In genomic region chr9:121075246-121075645, GRCm38 (mm10) we compare ENCODE assay signal across 12 mouse cellular contexts.
DNase-seq lines count a peak whose midpoint lies in the region; ATAC-seq and TF ChIP-seq lines count a peak whose summit lies in the region.
"Had no signal": no experiment of that assay in that cellular context is flagged by ENCODE, and none has a peak within 500 bp of the region (broad histone marks: within the 10 kb centered on the region; RNA-seq: fewer than 3 reads in every experiment).

No protein-coding gene starts in this region.

- H3K27me3 ChIP-seq in hindbrain, embryonic 14.5 days (ENCODE audit: control insufficient read depth, insufficient read depth, low read length), result no peaks in the 10 kb centered on the region
- no peaks in the 10 kb centered on the region for H3K27me3 ChIP-seq in intestine, embryonic 15.5 days (replicated peaks)
- H3K27me3 ChIP-seq: liver, embryonic 12.5 days; stomach, embryonic 15.5 days had no signal

- no peaks in the 10 kb centered on the region for H3K9me3 ChIP-seq in hindbrain, embryonic 14.5 days (ENCODE audit: control insufficient read depth, low read length)
- no peaks in the 10 kb centered on the region for H3K9me3 ChIP-seq in intestine, embryonic 15.5 days
- H3K9me3 ChIP-seq: hindbrain, embryonic 10.5 days; liver, embryonic 12.5 days; stomach, embryonic 15.5 days had no signal

- H3K4me2 ChIP-seq in hindbrain, embryonic 14.5 days (replicated peaks), result no peak overlapping the region
- H3K4me2 ChIP-seq in intestine, embryonic 15.5 days (replicated peaks), result no peak overlapping the region
- H3K4me2 ChIP-seq: liver, embryonic 12.5 days; stomach, embryonic 15.5 days had no signal

- no peak for TF ChIP-seq CTCF in olfactory bulb, adult 2 months (IDR thresholded peaks at IDR 0.05; ENCODE audit: insufficient read depth, low read depth, low read length)

- DNase-seq in cerebellum, adult 9-11 months, result peak; percentile 40
- DNase-seq in frontal cortex, adult 2 months (ENCODE audit: extremely low spot score in 1 of 2, low spot score in 1 of 2), result peak; percentile 86 to 87
- DNase-seq in layer of hippocampus, postnatal 25 days (ENCODE audit: extremely low spot score in 1 of 2, low spot score in 1 of 2), result peak; percentile 32 to 57
- DNase-seq in liver, result no peak
- no peak for DNase-seq in ovary, postnatal 14 days (ENCODE audit: low spot score)
- no peak for DNase-seq in hindbrain, embryonic 14.5 days (ENCODE audit: low spot score)
- DNase-seq: lung, postnatal 4 days had no signal

- ATAC-seq in hindbrain, embryonic 14.5 days (ENCODE audit: low FRiP score), result no peak
- no peak for ATAC-seq in intestine, embryonic 15.5 days
- ATAC-seq: liver, embryonic 12.5 days had no signal

- no peak for TF ChIP-seq POLR2A in olfactory bulb, adult 2 months (IDR thresholded peaks at IDR 0.05; ENCODE audit: insufficient read depth, low read depth, low read length)

- peak overlapping the region; percentile 0; the same call in 1 of the 2 replicates for H3K27ac ChIP-seq in olfactory bulb, adult 2 months (ENCODE audit: insufficient read depth, low read depth, low read length)
- H3K27ac ChIP-seq in hindbrain, embryonic 14.5 days, result no peak overlapping the region
- H3K27ac ChIP-seq in intestine, embryonic 15.5 days, result no peak overlapping the region
- H3K27ac ChIP-seq: hindbrain, embryonic 10.5 days; liver, embryonic 12.5 days; stomach, embryonic 15.5 days had no signal

- no peak overlapping the region for H3K4me3 ChIP-seq in olfactory bulb, adult 2 months (ENCODE audit: insufficient read depth, low read depth, low read length)
- no peak overlapping the region for H3K4me3 ChIP-seq in hindbrain, embryonic 14.5 days (replicated peaks; ENCODE audit: low read length)
- no peak overlapping the region for H3K4me3 ChIP-seq in intestine, embryonic 15.5 days (replicated peaks)
- H3K4me3 ChIP-seq: hindbrain, embryonic 10.5 days; liver, embryonic 12.5 days; stomach, embryonic 15.5 days had no signal

- no peaks in the 10 kb centered on the region for H3K36me3 ChIP-seq in hindbrain, embryonic 14.5 days (replicated peaks; ENCODE audit: control insufficient read depth, insufficient read depth)
- no peaks in the 10 kb centered on the region for H3K36me3 ChIP-seq in intestine, embryonic 15.5 days
- H3K36me3 ChIP-seq: hindbrain, embryonic 10.5 days; liver, embryonic 12.5 days; stomach, embryonic 15.5 days had no signal

- WGBS in olfactory bulb, adult 2 months, result 61% methylated on average over 4 of the region's 4 CpGs
- 84% methylated on average over 4 of the region's 4 CpGs for WGBS in hindbrain, embryonic 14.5 days
- WGBS in intestine, embryonic 15.5 days, result 82% methylated on average over 4 of the region's 4 CpGs

- H3K4me1 ChIP-seq in olfactory bulb, adult 2 months (ENCODE audit: control insufficient read depth, insufficient read depth, low read length), result peaks cover 39% of the 10 kb centered on the region
- peaks cover 7% of the 10 kb centered on the region; the same call in 1 of the 2 replicates for H3K4me1 ChIP-seq in hindbrain, embryonic 14.5 days (replicated peaks; ENCODE audit: control insufficient read depth, insufficient read depth, low read length)
- H3K4me1 ChIP-seq in intestine, embryonic 15.5 days (replicated peaks), result peaks cover 20% of the 10 kb centered on the region; the same call in 1 of the 2 replicates
- H3K4me1 ChIP-seq: liver, embryonic 12.5 days had no signal

- H3K9ac ChIP-seq in hindbrain, embryonic 14.5 days, result no peak overlapping the region
- H3K9ac ChIP-seq in intestine, embryonic 15.5 days, result no peak overlapping the region
- H3K9ac ChIP-seq: liver, embryonic 12.5 days; stomach, embryonic 15.5 days had no signal

Comparison
In these comparisons a context has a peak if more than half of its experiments do, and no peak if none do; other contexts are left out.
1. DNase-seq: peak in cerebellum, adult 9-11 months (single experiment), frontal cortex, adult 2 months (2 of 2) and layer of hippocampus, postnatal 25 days (2 of 2); none in liver (single experiment), ovary, postnatal 14 days (single experiment) and hindbrain, embryonic 14.5 days (single experiment).